Mouse (Mus musculus): ENCODE data around the gene Adamts18. TPM values are rescaled to one million over a fixed set of nuclear protein-coding genes. Genes with fewer than 3 reads are reported as not detected.

Gene Adamts18
- total RNA-seq, 1 experiment, result not detected

DNA sequence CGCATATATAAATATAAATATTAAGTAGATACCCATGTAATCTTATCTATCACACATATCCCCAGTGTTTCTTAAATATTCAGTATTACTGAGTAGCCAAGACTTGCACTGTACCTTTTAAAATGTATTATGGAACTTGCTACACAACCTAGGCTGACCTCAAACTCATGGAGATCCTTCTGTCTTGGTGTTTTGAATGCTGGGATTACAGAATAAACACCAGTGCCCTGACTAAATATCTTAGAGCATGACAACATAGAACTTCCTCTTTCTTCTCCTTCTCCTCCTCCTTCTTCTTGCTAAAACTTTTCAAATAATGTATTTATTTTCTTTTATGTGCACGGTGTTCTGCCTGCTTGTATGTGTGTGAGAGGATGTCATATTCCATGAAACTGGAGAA, 95.4 kb downstream of the Adamts18 start:
- Histone ChIP-seq H3K4me1 (ENCODE audit: control insufficient read depth in 2 of 2, insufficient read depth in 2 of 2, low read length in 2 of 2, poor library complexity in 1 of 2) (no peaks in the 10 kb centered on the region), H3K36me3 (ENCODE audit: control insufficient read depth, insufficient read depth, low read length, poor library complexity, severe bottlenecking) (no peaks in the 10 kb centered on the region), H3K9me3 (ENCODE audit: control insufficient read depth, insufficient read depth, low read depth, low read length) (no peaks in the 10 kb centered on the region), H3K4me3 (ENCODE audit: insufficient read depth in 1 of 2, low read depth in 1 of 2, low read length in 2 of 2, poor library complexity in 1 of 2, severe bottlenecking in 1 of 2) (no peak overlapping the region), H3K9ac (ENCODE audit: insufficient read depth, low read depth, low read length, poor library complexity, severe bottlenecking) (no peak overlapping the region), H3K27ac (ENCODE audit: insufficient read depth, low read depth, low read length, poor library complexity, severe bottlenecking) (no peak overlapping the region)
- no peak for DNase-seq (ENCODE audit: low read depth, low spot score)
- TF ChIP-seq ZC3H11A (IDR thresholded peaks at IDR 0.05; ENCODE audit: borderline replicate concordance, low read depth, low read length), result no peak
- TF ChIP-seq MAFK (IDR thresholded peaks at IDR 0.05; ENCODE audit: insufficient read depth, low read depth, low read length), result no peak
- TF ChIP-seq HCFC1 (IDR thresholded peaks at IDR 0.05; ENCODE audit: borderline replicate concordance, insufficient read depth, low read length), result no peak
- TF ChIP-seq ZNF384 (IDR thresholded peaks at IDR 0.05; ENCODE audit: low read depth, low read length), result no peak
- no peak for TF ChIP-seq CHD2 (IDR thresholded peaks at IDR 0.05; ENCODE audit: low read depth, low read length)
- in situ Hi-C loops (cut with MboI; ENCODE audit: low sequenced_read_pairs in 2 of 2, unreplicated experiment in 2 of 2), result no loop called here

DNA sequence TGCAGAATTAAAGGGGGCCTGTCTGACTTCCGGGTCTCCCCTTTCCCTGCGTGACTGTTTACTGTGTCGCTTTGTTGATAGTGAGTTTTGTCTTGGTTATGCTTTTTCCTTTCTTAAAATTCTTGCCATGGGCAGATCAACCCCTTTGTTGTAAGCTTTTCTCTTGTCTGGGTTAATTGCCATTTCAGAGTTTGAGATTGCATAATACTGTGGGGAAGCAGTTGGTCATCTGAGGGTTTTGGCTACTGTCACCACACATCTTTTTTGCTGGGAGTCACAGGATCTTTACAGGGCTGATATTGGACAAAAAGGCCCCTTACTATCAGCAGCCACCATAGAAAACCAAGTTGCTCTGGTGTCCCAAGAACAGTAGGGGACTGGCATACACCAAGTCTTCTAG, 96.2 kb downstream of the Adamts18 start:
- Histone ChIP-seq H3K9ac (ENCODE audit: insufficient read depth, low read depth, low read length, poor library complexity, severe bottlenecking) (no peak overlapping the region), H3K4me3 (ENCODE audit: insufficient read depth in 1 of 2, low read depth in 1 of 2, low read length in 2 of 2, poor library complexity in 1 of 2, severe bottlenecking in 1 of 2) (no peak overlapping the region), H3K9me3 (ENCODE audit: control insufficient read depth, insufficient read depth, low read depth, low read length) (no peaks in the 10 kb centered on the region), H3K4me1 (ENCODE audit: control insufficient read depth in 2 of 2, insufficient read depth in 2 of 2, low read length in 2 of 2, poor library complexity in 1 of 2) (no peaks in the 10 kb centered on the region), H3K27ac (ENCODE audit: insufficient read depth, low read depth, low read length, poor library complexity, severe bottlenecking) (no peak overlapping the region), H3K36me3 (ENCODE audit: control insufficient read depth, insufficient read depth, low read length, poor library complexity, severe bottlenecking) (no peaks in the 10 kb centered on the region)
- no peak for TF ChIP-seq ZNF384 (IDR thresholded peaks at IDR 0.05; ENCODE audit: low read depth, low read length)
- no peak for TF ChIP-seq ZC3H11A (IDR thresholded peaks at IDR 0.05; ENCODE audit: borderline replicate concordance, low read depth, low read length)
- TF ChIP-seq CHD2 (IDR thresholded peaks at IDR 0.05; ENCODE audit: low read depth, low read length), result no peak
- TF ChIP-seq HCFC1 (IDR thresholded peaks at IDR 0.05; ENCODE audit: borderline replicate concordance, insufficient read depth, low read length), result no peak
- TF ChIP-seq MAFK (IDR thresholded peaks at IDR 0.05; ENCODE audit: insufficient read depth, low read depth, low read length), result no peak
- in situ Hi-C loops (cut with MboI; ENCODE audit: low sequenced_read_pairs in 2 of 2, unreplicated experiment in 2 of 2), result no loop called here
- no peak for DNase-seq (ENCODE audit: low read depth, low spot score)

- H3K9ac ChIP-seq (ENCODE audit: insufficient read depth, low read depth, low read length, poor library complexity, severe bottlenecking), result no peak overlapping the region
- TF ChIP-seq CHD2 (IDR thresholded peaks at IDR 0.05; ENCODE audit: low read depth, low read length), result no peak
- TF ChIP-seq ZC3H11A (IDR thresholded peaks at IDR 0.05; ENCODE audit: borderline replicate concordance, low read depth, low read length), result no peak
- TF ChIP-seq MAFK (IDR thresholded peaks at IDR 0.05; ENCODE audit: insufficient read depth, low read depth, low read length), result no peak
- no peak for TF ChIP-seq HCFC1 (IDR thresholded peaks at IDR 0.05; ENCODE audit: borderline replicate concordance, insufficient read depth, low read length)
- TF ChIP-seq ZNF384 (IDR thresholded peaks at IDR 0.05; ENCODE audit: low read depth, low read length), result no peak
- in situ Hi-C loops (cut with MboI; ENCODE audit: low sequenced_read_pairs in 2 of 2, unreplicated experiment in 2 of 2), result no loop called here
- H3K4me1 ChIP-seq (ENCODE audit: control insufficient read depth in 2 of 2, insufficient read depth in 2 of 2, low read length in 2 of 2, poor library complexity in 1 of 2), result no peaks in the 10 kb centered on the region
- H3K9me3 ChIP-seq (ENCODE audit: control insufficient read depth, insufficient read depth, low read depth, low read length), result no peaks in the 10 kb centered on the region
- H3K36me3 ChIP-seq (ENCODE audit: control insufficient read depth, insufficient read depth, low read length, poor library complexity, severe bottlenecking), result no peaks in the 10 kb centered on the region
- DNase-seq (ENCODE audit: low read depth, low spot score), result no peak
- no peak overlapping the region for H3K4me3 ChIP-seq (ENCODE audit: insufficient read depth in 1 of 2, low read depth in 1 of 2, low read length in 2 of 2, poor library complexity in 1 of 2, severe bottlenecking in 1 of 2)
- no peak overlapping the region for H3K27ac ChIP-seq (ENCODE audit: insufficient read depth, low read depth, low read length, poor library complexity, severe bottlenecking)
Observed at GRCm38 (mm10) chr8:113735496-113736060, 113.0 kb downstream of the Adamts18 start.

- DNase-seq (ENCODE audit: low read depth, low spot score), result no peak
- H3K4me3 ChIP-seq (ENCODE audit: insufficient read depth in 1 of 2, low read depth in 1 of 2, low read length in 2 of 2, poor library complexity in 1 of 2, severe bottlenecking in 1 of 2), result no peak overlapping the region
- no peaks in the 10 kb centered on the region for H3K9me3 ChIP-seq (ENCODE audit: control insufficient read depth, insufficient read depth, low read depth, low read length)
- H3K36me3 ChIP-seq (ENCODE audit: control insufficient read depth, insufficient read depth, low read length, poor library complexity, severe bottlenecking), result no peaks in the 10 kb centered on the region
- no peak overlapping the region for H3K27ac ChIP-seq (ENCODE audit: insufficient read depth, low read depth, low read length, poor library complexity, severe bottlenecking)
- TF ChIP-seq CHD2 (IDR thresholded peaks at IDR 0.05; ENCODE audit: low read depth, low read length), result no peak
- TF ChIP-seq HCFC1 (IDR thresholded peaks at IDR 0.05; ENCODE audit: borderline replicate concordance, insufficient read depth, low read length), result no peak
- TF ChIP-seq ZNF384 (IDR thresholded peaks at IDR 0.05; ENCODE audit: low read depth, low read length), result no peak
- TF ChIP-seq MAFK (IDR thresholded peaks at IDR 0.05; ENCODE audit: insufficient read depth, low read depth, low read length), result no peak
- TF ChIP-seq ZC3H11A (IDR thresholded peaks at IDR 0.05; ENCODE audit: borderline replicate concordance, low read depth, low read length), result no peak
- H3K9ac ChIP-seq (ENCODE audit: insufficient read depth, low read depth, low read length, poor library complexity, severe bottlenecking), result no peak overlapping the region
- H3K4me1 ChIP-seq (ENCODE audit: control insufficient read depth in 2 of 2, insufficient read depth in 2 of 2, low read length in 2 of 2, poor library complexity in 1 of 2), result no peaks in the 10 kb centered on the region
- in situ Hi-C loops (cut with MboI; ENCODE audit: low sequenced_read_pairs in 2 of 2, unreplicated experiment in 2 of 2), result no loop called here
Observed at GRCm38 (mm10) chr8:113725331-113725730, 123.2 kb downstream of the Adamts18 start.
